Mouse (Mus musculus): Measurements from ENCODE around the gene Arl3.

DNA sequence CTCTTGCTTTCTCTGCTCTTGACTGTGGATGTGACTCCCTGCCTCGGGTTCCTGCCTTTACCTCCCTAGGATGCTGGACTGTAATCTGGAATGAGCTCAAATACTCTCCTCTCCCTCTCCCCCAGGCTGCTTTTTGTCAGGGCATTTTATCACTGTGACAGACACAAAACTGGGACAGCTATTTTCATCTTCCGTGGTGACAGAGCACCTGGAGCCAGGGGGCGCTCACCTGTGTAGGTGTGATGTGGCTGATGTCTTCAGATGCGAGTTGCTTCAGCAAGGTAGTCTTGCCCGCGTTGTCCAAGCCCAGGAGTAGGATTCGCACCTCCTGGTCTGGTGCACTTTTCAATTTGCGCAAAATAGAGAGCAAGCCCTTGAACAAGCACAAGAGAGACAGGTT lies 15.0 kb downstream of the Arl3 start:
- TF ChIP-seq POLR2A (IDR thresholded peaks at IDR 0.05; ENCODE audit: control insufficient read depth, extremely low read depth, insufficient read depth, low read length, poor library complexity) = no peak
- TF ChIP-seq CTCF (IDR thresholded peaks at IDR 0.05; ENCODE audit: borderline replicate concordance, control insufficient read depth, extremely low read depth, insufficient read depth, low read length, poor library complexity) = no peak

All from thymus, adult 2 months (tissue).